Mouse (Mus musculus): ENCODE measurements around the gene Tspan31. TPM values are rescaled to one million over a fixed set of nuclear protein-coding genes. Genes with fewer than 3 reads are reported as not detected.

Gene Tspan31
- total and polyA plus RNA-seq, 2 experiments from 2014 or later = 73.5 to 117 TPM

- DNase-seq (ENCODE audit: low spot score) (no peak), ATAC-seq (ENCODE audit: insufficient read depth, low read depth) (no peak)
- H3K9me3 ChIP-seq (replicated peaks; ENCODE audit: control insufficient read depth, low read length) = no peaks in the 10 kb centered on the region
- peaks cover 7% of the 10 kb centered on the region for H3K4me1 ChIP-seq (ENCODE audit: control insufficient read depth, insufficient read depth)
- 2% methylated on average over 47 of the region's 72 CpGs for WGBS
- H3K4me2 ChIP-seq (ENCODE audit: low read depth, low read length) = peak within 1 kb of the TSS; percentile 100
- H3K27ac ChIP-seq (ENCODE audit: low read depth) = no peak within 1 kb of the TSS
- H3K4me3 ChIP-seq (ENCODE audit: low read depth, low read length) = peak within 1 kb of the TSS; percentile 76
- TF ChIP-seq CTCF (IDR thresholded peaks at IDR 0.05; ENCODE audit: low read depth) = no peak
- TF ChIP-seq EP300 (IDR thresholded peaks at IDR 0.05; ENCODE audit: low read depth) = no peak
- peaks cover 17% of the 10 kb centered on the region for H3K27me3 ChIP-seq (ENCODE audit: control insufficient read depth, insufficient read depth, low read length)
- H3K36me3 ChIP-seq (replicated peaks; ENCODE audit: control insufficient read depth, insufficient read depth, low read length) = peaks cover 7% of the 10 kb centered on the region
- H3K9ac ChIP-seq (replicated peaks; ENCODE audit: low read depth, low read length) = peak within 1 kb of the TSS; percentile 59
These were observed 9.8 kb downstream of the Tspan31 start, which contains the start of gene March9 for GRCm38 (mm10) chr10:127059968-127060916. Gene March9 (minus strand): TSS chr10:127060184.

- peaks cover 2% of the 10 kb centered on the region; the same call in 1 of the 2 replicates for H3K4me1 ChIP-seq (ENCODE audit: control insufficient read depth, insufficient read depth)
- H3K4me3 ChIP-seq (ENCODE audit: low read depth, low read length) = peak overlapping the region; percentile 76
- ATAC-seq (ENCODE audit: insufficient read depth, low read depth) = no peak
- H3K9ac ChIP-seq (replicated peaks; ENCODE audit: low read depth, low read length) = peak overlapping the region; percentile 59
- peak overlapping the region; percentile 100 for H3K4me2 ChIP-seq (ENCODE audit: low read depth, low read length)
- peaks cover 17% of the 10 kb centered on the region for H3K27me3 ChIP-seq (ENCODE audit: control insufficient read depth, insufficient read depth, low read length)
- H3K27ac ChIP-seq (ENCODE audit: low read depth) = no peak overlapping the region
- H3K36me3 ChIP-seq (replicated peaks; ENCODE audit: control insufficient read depth, insufficient read depth, low read length) = no peaks in the 10 kb centered on the region
- TF ChIP-seq EP300 (IDR thresholded peaks at IDR 0.05; ENCODE audit: low read depth) (no peak), CTCF (IDR thresholded peaks at IDR 0.05; ENCODE audit: low read depth) (no peak)
- DNase-seq (ENCODE audit: low spot score) = no peak
- WGBS = 1% methylated on average over 29 of the region's 92 CpGs
- no peaks in the 10 kb centered on the region for H3K9me3 ChIP-seq (replicated peaks; ENCODE audit: control insufficient read depth, low read length)
These were observed 10.7 kb downstream of the Tspan31 start for GRCm38 (mm10) chr10:127059174-127059967.

GRCm38 (mm10) chr10:127058708-127059107 lies 11.4 kb downstream of the Tspan31 start:
- ATAC-seq (ENCODE audit: insufficient read depth, low read depth) (no peak), DNase-seq (ENCODE audit: low spot score) (no peak)
- H3K9me3 ChIP-seq (replicated peaks; ENCODE audit: control insufficient read depth, low read length) = no peaks in the 10 kb centered on the region
- WGBS = 11% methylated on average over 8 of the region's 8 CpGs
- TF ChIP-seq EP300 (IDR thresholded peaks at IDR 0.05; ENCODE audit: low read depth) = no peak
- TF ChIP-seq CTCF (IDR thresholded peaks at IDR 0.05; ENCODE audit: low read depth) = no peak
- no peak overlapping the region for H3K27ac ChIP-seq (ENCODE audit: low read depth)
- H3K4me3 ChIP-seq (ENCODE audit: low read depth, low read length) = peak overlapping the region; percentile 76
- no peaks in the 10 kb centered on the region for H3K36me3 ChIP-seq (replicated peaks; ENCODE audit: control insufficient read depth, insufficient read depth, low read length)
- no peak overlapping the region for H3K9ac ChIP-seq (replicated peaks; ENCODE audit: low read depth, low read length)
- no peaks in the 10 kb centered on the region for H3K4me1 ChIP-seq (ENCODE audit: control insufficient read depth, insufficient read depth)
- peak overlapping the region; percentile 100 for H3K4me2 ChIP-seq (ENCODE audit: low read depth, low read length)
- peaks cover 17% of the 10 kb centered on the region for H3K27me3 ChIP-seq (ENCODE audit: control insufficient read depth, insufficient read depth, low read length)

- WGBS = 2% methylated on average over 9 of the region's 9 CpGs
- no peaks in the 10 kb centered on the region for H3K36me3 ChIP-seq (replicated peaks; ENCODE audit: control insufficient read depth, insufficient read depth, low read length)
- no peak overlapping the region for H3K9ac ChIP-seq (replicated peaks; ENCODE audit: low read depth, low read length)
- no peaks in the 10 kb centered on the region for H3K4me1 ChIP-seq (ENCODE audit: control insufficient read depth, insufficient read depth)
- ATAC-seq (ENCODE audit: insufficient read depth, low read depth) (no peak), DNase-seq (ENCODE audit: low spot score) (no peak)
- no peak for TF ChIP-seq EP300 (IDR thresholded peaks at IDR 0.05; ENCODE audit: low read depth)
- TF ChIP-seq CTCF (IDR thresholded peaks at IDR 0.05; ENCODE audit: low read depth) = peak; percentile 84
- H3K9me3 ChIP-seq (replicated peaks; ENCODE audit: control insufficient read depth, low read length) = no peaks in the 10 kb centered on the region
- H3K4me3 ChIP-seq (ENCODE audit: low read depth, low read length) = no peak overlapping the region
- no peak overlapping the region for H3K27ac ChIP-seq (ENCODE audit: low read depth)
- H3K27me3 ChIP-seq (ENCODE audit: control insufficient read depth, insufficient read depth, low read length) = peaks cover 17% of the 10 kb centered on the region
- H3K4me2 ChIP-seq (ENCODE audit: low read depth, low read length) = peak overlapping the region; percentile 8; the same call in 1 of the 2 replicates
These were observed 11.9 kb downstream of the Tspan31 start for GRCm38 (mm10) chr10:127058161-127058560.

- DNase-seq (ENCODE audit: low spot score) (no peak), ATAC-seq (ENCODE audit: insufficient read depth, low read depth) (no peak)
- Histone ChIP-seq H3K9ac (replicated peaks; ENCODE audit: low read depth, low read length) (no peak overlapping the region), H3K27ac (ENCODE audit: low read depth) (no peak overlapping the region), H3K9me3 (replicated peaks; ENCODE audit: control insufficient read depth, low read length) (no peaks in the 10 kb centered on the region), H3K36me3 (replicated peaks; ENCODE audit: control insufficient read depth, insufficient read depth, low read length) (no peaks in the 10 kb centered on the region), H3K4me2 (ENCODE audit: low read depth, low read length) (no peak overlapping the region), H3K4me1 (ENCODE audit: control insufficient read depth, insufficient read depth) (no peaks in the 10 kb centered on the region), H3K27me3 (ENCODE audit: control insufficient read depth, insufficient read depth, low read length) (peaks cover 24% of the 10 kb centered on the region), H3K4me3 (ENCODE audit: low read depth, low read length) (no peak overlapping the region)
- no peak for TF ChIP-seq CTCF (IDR thresholded peaks at IDR 0.05; ENCODE audit: low read depth)
- no peak for TF ChIP-seq EP300 (IDR thresholded peaks at IDR 0.05; ENCODE audit: low read depth)
- 80% methylated on average over 20 of the region's 20 CpGs for WGBS
These were observed 13.6 kb downstream of the Tspan31 start for GRCm38 (mm10) chr10:127056490-127056889.
